Mouse (Mus musculus): ENCODE measurements around the gene Vti1a.

DNA sequence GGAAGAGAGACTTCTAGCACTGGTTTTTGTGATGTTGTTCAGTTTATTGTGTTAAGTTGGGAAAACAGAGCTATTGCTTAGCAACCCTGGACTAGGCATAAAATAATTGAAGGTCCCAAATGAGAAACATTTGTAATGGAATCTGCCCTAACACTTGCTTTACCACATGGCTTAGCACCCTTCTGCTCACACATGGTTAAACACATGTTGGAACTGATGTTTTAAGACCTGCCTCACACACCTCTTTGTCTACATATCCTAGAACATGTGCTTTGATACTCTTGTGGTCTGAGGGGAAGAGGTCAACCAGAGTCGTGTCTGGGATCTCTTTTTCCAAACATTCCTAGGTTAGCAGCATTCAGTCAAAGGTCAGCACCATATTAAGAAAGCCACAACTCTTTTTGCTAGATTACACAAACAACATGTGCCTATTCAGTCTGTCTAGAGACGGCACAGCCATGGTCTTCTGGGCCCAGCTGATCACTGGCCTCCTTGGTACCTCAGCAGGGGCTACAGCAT, 210.7 kb downstream of the Vti1a start:
- TF ChIP-seq CTCF (IDR thresholded peaks at IDR 0.05; ENCODE audit: low read depth) (no peak), EP300 (optimal IDR thresholded peaks at IDR 0.05) (no peak)

Data from stomach, postnatal 0 days (tissue).